Mouse (Mus musculus): ENCODE results near the gene Sik1. TPM values are rescaled to one million over a fixed set of nuclear protein-coding genes. Genes with fewer than 3 reads are reported as not detected.
A peak's percentile ranks its signal among the peaks of the same experiment; 100 is the strongest.

Sik1 gene
- polyA plus RNA-seq, 1 experiment from 2014 or later: 12.7 TPM

DNA sequence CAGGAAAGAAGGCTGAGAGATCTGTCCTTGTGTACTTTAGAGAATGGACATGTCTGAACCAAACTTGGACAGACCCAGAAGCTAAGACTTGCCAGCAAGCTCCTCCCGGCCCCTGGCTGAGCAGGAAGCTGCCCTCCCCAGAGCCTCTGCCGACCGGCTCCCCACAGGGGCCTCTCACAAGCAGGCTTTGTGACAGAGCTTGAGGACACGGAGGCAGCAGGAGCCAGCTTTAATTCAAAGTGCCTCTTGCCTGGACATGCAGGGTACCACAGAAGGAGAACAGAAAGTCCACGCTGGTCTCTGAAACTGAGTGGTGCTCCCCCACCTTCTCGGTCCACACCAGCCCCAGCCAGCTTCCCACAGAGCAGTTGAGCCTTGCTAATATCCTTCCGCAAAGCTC lies 21.9 kb downstream of the Sik1 start:
- DNase-seq (ENCODE audit: low spot score): peak; percentile 49
- Histone ChIP-seq H3K36me3 (replicated peaks) (0 out of 2 replicates have a peak, but pooled peaks cover 5% of the 10 kb centered on the region), H3K27me3 (replicated peaks; ENCODE audit: low read depth, poor library complexity, severe bottlenecking) (no peaks in the 10 kb centered on the region), H3K4me1 (peaks cover 54% of the 10 kb centered on the region), H3K27ac (replicated peaks) (peak overlapping the region; percentile 78), H3K4me3 (peak overlapping the region; percentile 5; the same call in 1 of the 2 replicates), H3K9me3 (peaks cover 12% of the 10 kb centered on the region; the same call in 1 of the 2 replicates)
- 27% methylated on average over 7 of the region's 7 CpGs for WGBS

DNA sequence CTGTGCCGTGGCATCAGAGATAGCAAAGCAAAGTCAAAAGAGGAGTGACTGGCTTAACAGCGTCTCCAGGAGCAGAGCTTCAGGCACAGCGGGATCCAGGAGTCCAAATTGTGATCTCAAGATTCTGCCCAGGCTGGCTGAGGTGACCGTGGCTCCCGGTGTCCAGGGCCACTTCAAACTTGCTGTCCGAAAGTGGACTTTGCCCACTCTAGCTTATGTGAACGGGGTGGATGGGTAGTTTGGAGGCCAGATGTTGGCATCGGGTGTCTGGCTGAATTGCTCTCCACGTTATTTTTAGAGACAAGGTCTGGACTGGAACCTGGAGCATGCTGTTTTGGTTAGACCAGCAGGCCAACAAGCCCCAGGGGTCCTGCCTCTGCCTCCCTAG lies 23.0 kb downstream of the Sik1 start:
- WGBS: 89% methylated on average over 9 of the region's 9 CpGs
- Histone ChIP-seq H3K9me3 (peaks cover 12% of the 10 kb centered on the region; the same call in 1 of the 2 replicates), H3K4me1 (peaks cover 59% of the 10 kb centered on the region), H3K4me3 (no peak overlapping the region), H3K36me3 (replicated peaks) (0 out of 2 replicates have a peak, but pooled peaks cover 5% of the 10 kb centered on the region), H3K27ac (replicated peaks) (0 out of 2 replicates have a peak overlapping the region, but pooled peaks have one; percentile 52), H3K27me3 (replicated peaks; ENCODE audit: low read depth, poor library complexity, severe bottlenecking) (no peaks in the 10 kb centered on the region)
- no peak for DNase-seq (ENCODE audit: low spot score)

DNA sequence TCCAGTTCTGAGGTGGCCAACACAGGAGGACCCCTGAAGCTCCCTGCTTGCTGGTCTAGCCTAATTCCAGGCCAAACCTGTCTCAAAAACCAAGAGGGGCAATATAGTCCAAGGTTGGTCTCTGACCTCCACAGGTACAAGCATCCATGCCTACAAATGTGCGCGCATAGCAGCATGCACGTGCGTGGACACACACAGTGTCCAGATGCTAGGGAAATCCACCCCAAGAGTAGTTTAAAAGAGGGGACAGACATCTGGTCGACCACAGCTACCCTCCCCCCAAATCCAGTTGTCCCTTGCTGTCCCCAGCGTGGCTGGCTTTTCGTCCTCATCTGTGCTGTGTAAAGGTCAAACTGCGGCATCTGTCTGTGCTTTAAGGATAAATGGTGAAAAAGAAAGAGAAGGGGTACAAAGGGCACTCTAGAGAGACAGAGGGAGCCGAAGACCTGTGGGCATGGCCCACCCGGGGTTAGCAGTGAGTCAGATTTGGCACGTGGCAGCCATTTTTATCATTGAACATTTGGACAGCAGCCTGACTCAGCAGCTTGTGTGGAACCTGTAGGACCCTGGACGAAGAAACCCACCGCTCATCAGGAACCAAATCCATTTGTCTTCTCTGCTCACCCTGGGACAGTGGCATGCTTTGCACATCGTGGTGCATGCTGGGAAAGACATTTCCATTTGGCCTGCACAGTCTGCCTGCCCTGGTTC lies 23.6 kb downstream of the Sik1 start:
- Histone ChIP-seq H3K4me3 (no peak overlapping the region), H3K27me3 (replicated peaks; ENCODE audit: low read depth, poor library complexity, severe bottlenecking) (no peaks in the 10 kb centered on the region), H3K36me3 (replicated peaks) (0 out of 2 replicates have a peak, but pooled peaks cover 5% of the 10 kb centered on the region), H3K9me3 (peaks cover 12% of the 10 kb centered on the region; the same call in 1 of the 2 replicates), H3K27ac (replicated peaks) (peak overlapping the region; percentile 52), H3K4me1 (peaks cover 64% of the 10 kb centered on the region)
- WGBS: 80% methylated on average over 14 of the region's 14 CpGs
- no peak for DNase-seq (ENCODE audit: low spot score)

DNA sequence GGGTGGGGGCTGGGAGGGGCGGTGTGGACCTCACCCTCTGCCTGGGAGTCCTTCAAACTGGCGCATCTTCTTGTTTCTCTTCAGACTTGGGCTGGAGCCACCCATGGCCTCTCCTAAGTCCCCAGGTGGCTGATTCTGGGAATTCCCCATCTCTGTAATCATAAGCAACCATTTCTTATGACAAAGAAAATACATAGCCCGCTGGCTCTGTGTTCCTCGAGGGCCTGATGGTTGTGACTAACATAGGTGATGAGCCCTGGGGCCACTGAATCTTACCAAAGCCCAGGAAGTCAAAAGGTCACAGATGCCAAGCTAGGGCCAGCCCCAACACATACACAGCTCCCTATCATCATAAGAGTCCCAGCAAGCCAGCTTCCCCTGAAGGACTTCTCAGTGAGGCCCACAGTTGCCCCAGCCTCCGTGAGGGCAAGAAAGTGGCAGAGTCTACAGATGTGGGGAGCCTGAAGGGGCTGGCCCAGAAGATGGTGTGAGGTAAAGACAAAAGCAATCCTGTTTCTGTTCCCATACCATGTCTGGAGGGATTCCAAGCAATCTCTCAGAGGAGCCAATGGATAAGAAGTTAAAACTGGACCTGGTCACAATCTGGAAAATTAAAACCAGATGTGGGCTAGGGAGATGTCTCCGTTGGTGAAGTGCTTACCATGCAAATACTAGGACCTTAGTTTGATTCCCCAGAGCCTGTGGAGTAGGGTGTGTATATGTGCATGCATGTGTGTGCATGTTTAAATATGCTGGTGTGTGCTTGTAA lies 24.3 kb downstream of the Sik1 start:
- DNase-seq (ENCODE audit: low spot score): no peak
- Histone ChIP-seq H3K4me1 (peaks cover 64% of the 10 kb centered on the region), H3K9me3 (peaks cover 12% of the 10 kb centered on the region; the same call in 1 of the 2 replicates), H3K36me3 (replicated peaks) (0 out of 2 replicates have a peak, but pooled peaks cover 5% of the 10 kb centered on the region), H3K4me3 (no peak overlapping the region), H3K27me3 (replicated peaks; ENCODE audit: low read depth, poor library complexity, severe bottlenecking) (no peaks in the 10 kb centered on the region), H3K27ac (replicated peaks) (peak overlapping the region; percentile 52)
- 52% methylated on average over 6 of the region's 6 CpGs for WGBS

DNA sequence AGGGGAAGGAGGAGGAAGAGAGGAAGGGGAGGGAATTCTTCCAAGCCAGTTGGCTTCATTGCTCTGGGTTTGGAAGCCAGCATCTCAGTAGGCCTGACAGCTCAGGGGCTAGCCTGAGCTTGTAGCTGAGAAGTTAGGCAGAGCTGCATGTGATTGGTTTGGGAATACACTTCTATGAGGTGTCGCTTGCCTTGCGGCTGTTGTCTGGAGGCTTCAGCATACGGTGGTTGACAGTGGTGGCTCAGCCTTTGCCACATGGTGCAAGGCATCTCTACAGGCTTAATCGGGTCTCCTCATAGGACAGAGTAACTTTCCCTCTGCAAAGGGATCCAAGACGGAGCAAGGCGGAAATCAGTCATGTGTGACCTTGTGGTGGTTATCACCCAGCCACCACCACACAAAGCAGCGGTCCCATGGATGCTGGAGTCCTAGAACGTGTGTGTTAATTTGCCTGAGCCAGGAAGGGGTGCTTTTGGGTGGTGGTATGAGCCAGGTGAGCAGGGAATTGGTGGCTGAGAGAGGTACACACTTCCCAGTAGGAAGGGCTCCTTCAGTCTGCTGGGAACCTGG lies 25.0 kb downstream of the Sik1 start:
- WGBS: 88% methylated on average over 8 of the region's 8 CpGs
- peak overlapping the region; percentile 52 for H3K27ac ChIP-seq (replicated peaks)
- peaks cover 64% of the 10 kb centered on the region for H3K4me1 ChIP-seq
- no peaks in the 10 kb centered on the region for H3K27me3 ChIP-seq (replicated peaks; ENCODE audit: low read depth, poor library complexity, severe bottlenecking)
- H3K4me3 ChIP-seq: no peak overlapping the region
- DNase-seq (ENCODE audit: low spot score): no peak
- 0 out of 2 replicates have a peak, but pooled peaks cover 4% of the 10 kb centered on the region for H3K36me3 ChIP-seq (replicated peaks)
- peaks cover 7% of the 10 kb centered on the region; the same call in 1 of the 2 replicates for H3K9me3 ChIP-seq

DNA sequence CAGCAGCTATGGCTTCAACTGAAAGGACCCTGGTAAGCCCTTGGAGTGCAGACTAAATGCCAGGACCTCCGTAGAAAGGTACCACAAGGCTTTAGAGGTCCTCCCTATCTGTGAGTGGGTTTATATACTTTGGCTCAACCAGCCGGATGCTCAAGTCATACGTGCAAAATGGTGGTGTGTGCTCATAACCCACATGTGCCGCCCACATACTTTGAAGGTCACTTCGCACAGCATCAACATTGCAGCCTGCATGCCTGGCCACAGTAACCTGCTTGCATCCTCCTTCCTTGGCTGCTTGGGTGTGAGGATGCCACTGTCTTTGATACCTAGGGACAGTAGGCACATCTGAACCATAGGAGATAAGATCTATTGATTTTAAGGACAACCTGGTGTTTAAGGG lies 26.7 kb downstream of the Sik1 start:
- Histone ChIP-seq H3K27me3 (replicated peaks; ENCODE audit: low read depth, poor library complexity, severe bottlenecking) (no peaks in the 10 kb centered on the region), H3K36me3 (replicated peaks) (no peaks in the 10 kb centered on the region), H3K9me3 (no peaks in the 10 kb centered on the region), H3K4me1 (peaks cover 50% of the 10 kb centered on the region), H3K27ac (replicated peaks) (peak overlapping the region; percentile 2; the same call in 1 of the 2 replicates), H3K4me3 (no peak overlapping the region)
- no peak for DNase-seq (ENCODE audit: low spot score)
- WGBS: 95% methylated on average over 5 of the region's 5 CpGs

DNA sequence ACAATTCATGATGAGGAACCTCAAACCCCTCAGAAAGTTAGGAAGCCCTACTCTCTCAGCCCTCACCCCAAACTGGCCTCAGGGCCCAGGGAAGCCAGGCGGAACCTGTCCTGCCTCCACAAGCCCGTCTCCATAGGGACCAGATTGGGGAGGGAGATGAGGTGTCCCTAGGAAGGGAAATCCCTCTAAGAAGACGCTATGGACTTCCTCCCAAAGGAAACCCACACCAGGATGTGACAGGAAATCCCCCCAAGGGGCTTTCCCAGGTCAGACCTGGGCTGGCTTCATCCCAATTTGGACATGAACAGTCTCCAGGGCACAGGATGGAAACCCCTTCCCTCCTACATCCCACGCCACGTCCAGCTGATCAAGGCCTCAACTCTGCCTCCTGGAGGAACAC lies 27.5 kb downstream of the Sik1 start:
- DNase-seq (ENCODE audit: low spot score): no peak
- Histone ChIP-seq H3K4me3 (no peak overlapping the region), H3K9me3 (no peaks in the 10 kb centered on the region), H3K4me1 (peaks cover 42% of the 10 kb centered on the region), H3K27me3 (replicated peaks; ENCODE audit: low read depth, poor library complexity, severe bottlenecking) (no peaks in the 10 kb centered on the region), H3K27ac (replicated peaks) (0 out of 2 replicates have a peak overlapping the region, but pooled peaks have one; percentile 2), H3K36me3 (replicated peaks) (no peaks in the 10 kb centered on the region)
- WGBS: 54% methylated on average over 5 of the region's 5 CpGs

DNA sequence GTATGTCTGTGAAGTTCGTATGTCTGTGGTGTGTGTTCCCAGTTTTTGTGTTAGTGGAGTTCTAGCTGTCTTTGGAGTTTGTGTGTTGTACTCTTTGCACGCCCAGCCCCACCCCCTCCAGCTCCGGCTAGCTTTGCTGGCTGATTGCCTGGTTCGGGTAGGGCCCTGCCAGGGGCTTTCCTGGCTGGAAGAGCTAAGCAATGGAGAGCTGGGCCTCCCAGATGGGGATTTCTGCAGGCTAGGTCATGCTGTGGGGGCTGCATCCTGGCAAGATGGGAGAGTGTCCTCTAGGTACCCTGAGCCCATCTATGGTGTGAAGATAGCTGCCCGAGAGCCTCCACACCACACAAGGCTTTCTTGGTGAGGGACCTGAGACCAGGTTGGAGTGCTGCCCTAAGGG lies 28.4 kb downstream of the Sik1 start:
- Histone ChIP-seq H3K4me1 (peaks cover 38% of the 10 kb centered on the region), H3K4me3 (no peak overlapping the region), H3K36me3 (replicated peaks) (no peaks in the 10 kb centered on the region), H3K27ac (replicated peaks) (peak overlapping the region; percentile 65), H3K27me3 (replicated peaks; ENCODE audit: low read depth, poor library complexity, severe bottlenecking) (no peaks in the 10 kb centered on the region), H3K9me3 (no peaks in the 10 kb centered on the region)
- no peak for DNase-seq (ENCODE audit: low spot score)
- WGBS: 73% methylated on average over 5 of the region's 5 CpGs

DNA sequence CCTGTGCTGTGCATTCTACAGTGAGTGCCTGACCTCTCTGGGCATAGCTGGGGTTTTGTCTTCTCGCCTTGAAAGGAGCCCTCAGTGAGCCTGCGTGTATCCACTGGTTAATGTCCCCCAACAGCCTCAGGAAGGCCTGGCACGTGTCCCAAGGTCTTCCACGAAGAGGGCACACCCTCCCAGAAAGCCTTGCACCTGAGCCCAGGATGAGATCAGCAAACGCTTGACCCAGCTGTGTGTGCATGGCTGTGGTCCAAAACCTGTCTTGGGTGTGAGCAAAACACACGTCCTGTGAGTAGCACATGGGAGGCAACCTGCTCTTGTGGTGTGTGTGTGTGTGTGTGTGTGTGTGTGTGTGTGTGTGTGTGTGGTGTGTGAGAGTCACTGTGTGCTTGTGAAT lies 28.9 kb downstream of the Sik1 start:
- no peaks in the 10 kb centered on the region for H3K36me3 ChIP-seq (replicated peaks)

DNA sequence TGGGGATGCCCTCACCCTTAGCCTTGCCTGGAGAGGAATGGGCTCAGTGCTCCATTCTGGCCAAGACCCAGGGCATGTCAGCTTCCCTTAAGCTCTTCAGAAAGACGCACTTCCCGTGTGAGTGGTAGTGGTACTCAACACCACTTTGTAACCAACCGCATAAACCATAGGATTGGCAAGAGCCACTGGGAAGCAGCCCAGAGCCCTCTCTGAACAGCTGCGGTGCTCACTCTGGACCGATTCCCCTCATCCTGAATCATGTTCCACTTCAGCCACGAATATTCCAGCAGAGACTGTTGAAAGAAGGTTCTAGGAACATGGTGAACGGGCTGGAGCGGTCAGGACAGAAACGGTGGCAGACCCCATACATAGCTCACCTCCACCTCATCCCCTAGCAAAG lies 29.9 kb downstream of the Sik1 start:
- Histone ChIP-seq H3K36me3 (replicated peaks) (no peaks in the 10 kb centered on the region), H3K4me1 (peaks cover 34% of the 10 kb centered on the region), H3K4me3 (no peak overlapping the region), H3K27ac (replicated peaks) (no peak overlapping the region), H3K9me3 (no peaks in the 10 kb centered on the region), H3K27me3 (replicated peaks; ENCODE audit: low read depth, poor library complexity, severe bottlenecking) (no peaks in the 10 kb centered on the region)
- no peak for DNase-seq (ENCODE audit: low spot score)
- WGBS: 91% methylated on average over 9 of the region's 9 CpGs

More for the DNA sequence above, 28.9 kb downstream of the Sik1 start:
- no peak overlapping the region for H3K27ac ChIP-seq (replicated peaks)
- no peak overlapping the region for H3K4me3 ChIP-seq
- no peak for DNase-seq (ENCODE audit: low spot score)
- peaks cover 34% of the 10 kb centered on the region for H3K4me1 ChIP-seq
- WGBS: 78% methylated on average over 6 of the region's 6 CpGs
- H3K27me3 ChIP-seq (replicated peaks; ENCODE audit: low read depth, poor library complexity, severe bottlenecking): no peaks in the 10 kb centered on the region
- no peaks in the 10 kb centered on the region for H3K9me3 ChIP-seq

DNA sequence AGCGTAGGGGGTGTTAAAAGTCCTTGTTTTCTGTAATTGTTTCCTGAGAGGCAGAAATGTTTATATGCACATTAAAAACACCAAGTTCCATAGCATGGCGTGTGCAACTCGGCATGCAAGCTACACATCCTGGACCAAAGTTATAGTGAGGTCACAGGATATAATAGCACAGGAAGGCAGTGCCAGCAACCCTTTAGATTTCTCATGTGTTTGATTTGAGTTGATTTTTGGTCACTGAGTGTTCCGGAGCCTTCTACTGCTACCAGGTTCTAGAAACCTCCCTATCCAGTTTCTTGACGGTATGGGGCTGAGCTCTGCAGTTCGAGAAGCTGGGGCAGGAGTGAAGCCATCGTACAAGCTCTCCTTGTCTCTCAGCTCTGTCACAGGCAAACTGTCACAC lies 30.8 kb downstream of the Sik1 start:
- 89% methylated on average over 7 of the region's 7 CpGs for WGBS
- H3K4me1 ChIP-seq: peaks cover 34% of the 10 kb centered on the region
- H3K9me3 ChIP-seq: no peaks in the 10 kb centered on the region
- DNase-seq (ENCODE audit: low spot score): no peak
- no peak overlapping the region for H3K4me3 ChIP-seq
- H3K27me3 ChIP-seq (replicated peaks; ENCODE audit: low read depth, poor library complexity, severe bottlenecking): no peaks in the 10 kb centered on the region
- no peak overlapping the region for H3K27ac ChIP-seq (replicated peaks)
- no peaks in the 10 kb centered on the region for H3K36me3 ChIP-seq (replicated peaks)

DNA sequence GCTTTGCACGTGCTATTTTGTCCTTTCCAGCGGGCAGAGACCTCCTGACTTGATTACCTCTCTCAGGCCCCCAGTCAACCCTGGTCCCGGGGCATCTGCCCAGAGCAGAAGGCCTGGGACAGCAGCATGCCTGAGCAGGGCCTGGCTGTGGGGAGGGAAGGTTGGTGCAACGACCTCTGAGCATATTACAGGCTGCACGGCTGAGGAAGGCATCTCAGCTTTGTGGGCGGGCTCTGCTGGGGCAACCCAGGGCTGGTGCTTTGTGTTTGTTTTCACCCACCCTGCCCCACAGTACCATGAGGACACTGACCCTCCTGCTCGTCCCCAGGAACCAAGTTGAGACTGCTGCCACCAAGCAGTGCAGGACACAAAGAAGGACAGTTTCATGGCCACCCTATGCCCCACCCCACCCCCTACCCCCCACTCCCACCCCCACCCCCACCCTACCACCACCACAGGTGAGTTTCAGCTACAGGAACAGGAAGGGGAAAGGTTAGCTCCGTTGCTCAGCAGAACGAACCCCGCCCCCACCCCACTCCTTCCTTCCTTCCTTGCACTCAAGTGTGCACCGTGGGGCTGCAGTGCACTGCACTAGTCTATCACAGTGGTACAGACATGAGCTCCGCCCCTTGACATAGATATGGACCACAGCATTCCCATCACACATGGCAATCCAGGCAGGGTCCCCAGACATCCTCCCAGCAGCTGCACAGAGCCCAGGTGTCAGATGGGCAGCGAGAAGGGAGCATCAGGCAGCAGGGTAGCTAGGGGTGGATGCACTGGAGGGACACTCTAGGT lies 34.3 kb downstream of the Sik1 start:
- H3K4me1 ChIP-seq: peaks cover 42% of the 10 kb centered on the region
- DNase-seq (ENCODE audit: low spot score): no peak
- no peaks in the 10 kb centered on the region for H3K9me3 ChIP-seq
- 43% methylated on average over 13 of the region's 13 CpGs for WGBS
- peak overlapping the region; percentile 78 for H3K27ac ChIP-seq (replicated peaks)
- H3K27me3 ChIP-seq (replicated peaks; ENCODE audit: low read depth, poor library complexity, severe bottlenecking): 0 out of 2 replicates have a peak, but pooled peaks cover 7% of the 10 kb centered on the region
- no peaks in the 10 kb centered on the region for H3K36me3 ChIP-seq (replicated peaks)
- 0 out of 2 replicates have a peak overlapping the region, but pooled peaks have one; percentile 13 for H3K4me3 ChIP-seq
